Mouse (Mus musculus): ENCODE results near the gene Abcc2.

The Abcc2 gene

GRCm38 (mm10) chr19:43776561-43776960 is 5.4 kb upstream of the Abcc2 start:
- ATAC-seq (ENCODE audit: insufficient number of reproducible peaks, low FRiP score, low TSS enrichment): no peak

- no peak for ATAC-seq (ENCODE audit: insufficient number of reproducible peaks, low FRiP score, low TSS enrichment)
Observed at GRCm38 (mm10) chr19:43777308-43777707, 4.7 kb upstream of the Abcc2 start.

DNA sequence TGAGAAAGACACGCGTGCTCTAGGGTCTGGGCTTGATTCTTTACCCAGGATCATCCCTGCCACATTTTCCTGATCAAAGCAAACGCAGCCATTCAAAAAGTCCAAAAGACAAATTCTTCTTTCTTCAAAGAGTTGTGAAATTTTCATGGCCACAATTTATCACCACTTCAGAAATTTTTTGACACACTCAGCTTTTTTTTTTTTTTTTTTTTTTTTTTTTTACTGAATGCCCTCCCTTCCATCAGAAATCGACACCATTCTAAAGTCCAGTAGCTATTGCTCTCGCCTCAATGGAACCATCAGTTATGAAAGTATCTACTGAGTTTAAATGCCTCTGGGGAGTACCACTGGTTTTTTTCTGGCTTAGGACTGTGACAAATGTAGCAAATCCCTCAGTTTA is 1.6 kb upstream of the Abcc2 start:
- ATAC-seq (ENCODE audit: insufficient number of reproducible peaks, low FRiP score, low TSS enrichment): no peak

GRCm38 (mm10) chr19:43784761-43785160 is 2.8 kb downstream of the Abcc2 start:
- no peak for ATAC-seq (ENCODE audit: insufficient number of reproducible peaks, low FRiP score, low TSS enrichment)

GRCm38 (mm10) chr19:43786249-43787026 is 4.4 kb downstream of the Abcc2 start:
- no peak for ATAC-seq (ENCODE audit: insufficient number of reproducible peaks, low FRiP score, low TSS enrichment)

GRCm38 (mm10) chr19:43789817-43790216 is 7.8 kb downstream of the Abcc2 start:
- ATAC-seq (ENCODE audit: insufficient number of reproducible peaks, low FRiP score, low TSS enrichment): no peak

- ATAC-seq (ENCODE audit: insufficient number of reproducible peaks, low FRiP score, low TSS enrichment): no peak
Observed at GRCm38 (mm10) chr19:43792537-43792936, 10.5 kb downstream of the Abcc2 start.

GRCm38 (mm10) chr19:43793951-43794350 is 12.0 kb downstream of the Abcc2 start:
- ATAC-seq (ENCODE audit: insufficient number of reproducible peaks, low FRiP score, low TSS enrichment): no peak

DNA sequence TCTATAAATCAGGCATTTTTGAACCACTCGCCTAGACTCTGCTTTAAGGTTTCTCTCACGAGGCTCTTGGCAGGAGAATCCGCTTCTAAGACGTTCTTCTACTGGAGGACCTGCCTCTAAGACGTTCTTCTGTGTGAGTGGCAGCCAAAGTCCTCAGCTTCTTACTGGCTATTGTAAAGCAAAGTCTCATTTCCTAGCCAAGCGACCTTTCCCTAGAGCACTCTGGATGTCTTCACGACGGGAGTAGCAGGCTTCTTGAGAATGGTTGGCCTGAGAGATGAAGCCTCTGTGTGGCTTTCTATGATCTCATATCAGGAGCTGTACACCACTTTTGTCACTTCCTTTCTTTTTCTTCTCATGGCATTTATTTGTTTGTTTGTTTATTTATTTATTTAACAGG is 13.5 kb downstream of the Abcc2 start:
- no peak for ATAC-seq (ENCODE audit: insufficient number of reproducible peaks, low FRiP score, low TSS enrichment)

- no peak for ATAC-seq (ENCODE audit: insufficient number of reproducible peaks, low FRiP score, low TSS enrichment)
Observed at GRCm38 (mm10) chr19:43797216-43797615, 15.2 kb downstream of the Abcc2 start.

GRCm38 (mm10) chr19:43801427-43802051 is 19.5 kb downstream of the Abcc2 start:
- ATAC-seq (ENCODE audit: insufficient number of reproducible peaks, low FRiP score, low TSS enrichment): no peak

GRCm38 (mm10) chr19:43803866-43804265 is 21.9 kb downstream of the Abcc2 start:
- ATAC-seq (ENCODE audit: insufficient number of reproducible peaks, low FRiP score, low TSS enrichment): no peak

GRCm38 (mm10) chr19:43809331-43809730 is 27.3 kb downstream of the Abcc2 start:
- no peak for ATAC-seq (ENCODE audit: insufficient number of reproducible peaks, low FRiP score, low TSS enrichment)

DNA sequence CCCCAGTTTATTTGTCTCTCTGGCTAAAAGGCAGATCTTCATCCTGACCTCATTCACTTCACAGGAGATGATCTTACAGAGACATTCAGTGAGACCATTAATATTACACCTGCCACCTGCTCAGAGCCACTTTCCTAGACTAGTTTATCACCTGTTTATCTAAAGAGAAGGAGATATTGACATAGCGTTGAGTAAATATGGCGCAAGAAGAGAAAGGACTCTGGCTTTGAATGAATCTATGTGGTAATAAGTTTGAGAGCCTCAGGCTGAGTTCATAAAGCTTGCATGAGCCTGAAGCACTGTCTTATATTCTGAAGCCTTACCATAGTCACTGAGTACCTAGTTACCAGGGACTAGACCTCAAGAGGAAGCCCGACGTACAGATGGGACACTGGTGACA is 29.4 kb downstream of the Abcc2 start:
- ATAC-seq (ENCODE audit: insufficient number of reproducible peaks, low FRiP score, low TSS enrichment): no peak

DNA sequence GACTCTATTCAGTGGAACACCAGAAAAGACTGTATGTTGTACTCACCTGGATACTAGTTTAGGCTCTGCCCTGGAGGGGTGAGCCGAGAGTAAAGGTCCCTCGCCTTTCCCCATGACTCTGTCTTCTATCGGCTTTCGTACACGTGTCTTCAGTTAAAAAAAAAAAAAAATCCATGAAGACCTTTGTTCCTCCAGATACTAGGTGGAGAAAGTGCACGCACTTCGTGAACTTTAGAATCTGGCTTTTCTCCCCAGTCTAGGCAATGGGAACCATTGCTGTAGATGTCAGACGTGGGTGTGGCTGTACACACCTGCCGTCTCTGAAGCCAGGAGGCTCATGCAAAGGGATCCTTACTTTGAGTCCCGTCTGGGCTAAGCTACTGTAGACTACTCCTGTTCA is 31.3 kb downstream of the Abcc2 start:
- ATAC-seq (ENCODE audit: insufficient number of reproducible peaks, low FRiP score, low TSS enrichment): no peak

- ATAC-seq (ENCODE audit: insufficient number of reproducible peaks, low FRiP score, low TSS enrichment): no peak
Observed at GRCm38 (mm10) chr19:43815661-43816414, 33.8 kb downstream of the Abcc2 start.

DNA sequence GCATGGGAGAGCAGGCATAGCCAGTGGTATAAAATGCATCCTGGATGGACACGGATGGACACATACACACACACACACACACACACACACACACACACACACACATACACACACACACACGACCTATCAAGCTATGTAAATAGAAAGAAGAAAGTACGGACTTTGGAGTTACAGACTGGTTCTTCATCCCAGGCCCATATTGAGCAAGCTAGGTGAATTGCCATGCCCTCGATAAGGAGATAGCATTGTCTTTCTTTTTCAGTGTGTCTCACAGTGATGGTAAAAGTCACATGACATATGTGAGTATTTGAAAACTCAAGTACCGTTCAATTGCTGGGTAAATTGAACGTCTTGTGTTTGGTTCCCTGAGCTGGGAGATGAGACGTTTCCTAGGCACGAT is 44.9 kb downstream of the Abcc2 start:
- no peak for ATAC-seq (ENCODE audit: insufficient number of reproducible peaks, low FRiP score, low TSS enrichment)

- ATAC-seq (ENCODE audit: insufficient number of reproducible peaks, low FRiP score, low TSS enrichment): 0 out of 2 replicates have a peak, but pooled peaks have one; percentile 36
Observed at GRCm38 (mm10) chr19:43832425-43833069, 50.6 kb downstream of the Abcc2 start.

- ATAC-seq (ENCODE audit: insufficient number of reproducible peaks, low FRiP score, low TSS enrichment): no peak
Observed at GRCm38 (mm10) chr19:43843184-43843583, 61.2 kb downstream of the Abcc2 start.

DNA sequence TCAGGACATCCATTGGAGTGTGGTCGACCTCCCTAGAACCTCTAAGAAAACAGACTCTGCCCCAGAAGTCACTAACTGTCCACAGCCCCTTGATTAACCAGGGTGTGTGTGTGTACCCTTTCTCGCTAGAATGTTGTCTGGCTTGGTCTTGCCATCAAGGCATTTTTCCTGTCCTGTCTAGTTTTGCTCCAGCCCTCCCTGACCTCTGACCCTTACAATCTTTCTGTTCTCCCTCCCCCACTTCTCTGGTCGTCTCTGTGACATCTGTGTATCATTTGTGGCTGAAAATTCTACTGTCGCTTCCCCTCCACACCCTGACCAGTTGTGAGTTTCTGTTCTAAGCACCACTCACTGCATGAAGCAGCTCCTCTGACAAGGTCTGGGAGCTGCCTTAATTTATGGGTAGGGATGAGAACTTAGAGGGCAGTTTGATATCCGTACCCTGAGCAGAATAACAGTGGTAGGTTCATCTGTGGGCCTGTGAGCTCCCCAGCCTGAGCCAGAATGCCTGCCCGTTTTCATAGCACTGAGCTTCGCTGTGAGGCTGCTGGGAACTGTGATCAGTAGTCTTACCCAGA is 63.4 kb downstream of the Abcc2 start:
- no peak for ATAC-seq (ENCODE audit: insufficient number of reproducible peaks, low FRiP score, low TSS enrichment)

Measured in cerebellum, adult (tissue).